Mouse (Mus musculus) hindlimb bud, embryonic 11.5 days (tissue): ENCODE results near the gene Brwd1.
A peak's percentile ranks its signal among the peaks of the same experiment; 100 is the strongest.
"Not testable (repeated sequence)": the region's sequence is repeated elsewhere in the genome, so short reads cannot be mapped to it uniquely, and the experiment has no call there.

Experiments
- DNase-seq: peaks from one replicate; pipeline ENCODE4 v3.0.0-alpha.2; 2012; ENCODE audit warnings: low read depth, low spot score; ENCODE audit errors: extremely low spot score

Brwd1 gene

GRCm38 (mm10) chr16:95990462-95991121 is 91.7 kb downstream of the Brwd1 start, which contains the start of gene Psmg1:
TSS of gene Psmg1 (minus strand) at chr16:95990960.
- DNase-seq: peak; percentile 79

GRCm38 (mm10) chr16:95984911-95985310 is 97.4 kb downstream of the Brwd1 start:
- no peak for DNase-seq

- no peak for DNase-seq
These were observed 98.7 kb downstream of the Brwd1 start for GRCm38 (mm10) chr16:95983601-95984000.

GRCm38 (mm10) chr16:95970841-95971240 is 111.5 kb downstream of the Brwd1 start:
- DNase-seq: no peak

- DNase-seq: no peak
These were observed 114.9 kb downstream of the Brwd1 start for GRCm38 (mm10) chr16:95967455-95967854.

DNA sequence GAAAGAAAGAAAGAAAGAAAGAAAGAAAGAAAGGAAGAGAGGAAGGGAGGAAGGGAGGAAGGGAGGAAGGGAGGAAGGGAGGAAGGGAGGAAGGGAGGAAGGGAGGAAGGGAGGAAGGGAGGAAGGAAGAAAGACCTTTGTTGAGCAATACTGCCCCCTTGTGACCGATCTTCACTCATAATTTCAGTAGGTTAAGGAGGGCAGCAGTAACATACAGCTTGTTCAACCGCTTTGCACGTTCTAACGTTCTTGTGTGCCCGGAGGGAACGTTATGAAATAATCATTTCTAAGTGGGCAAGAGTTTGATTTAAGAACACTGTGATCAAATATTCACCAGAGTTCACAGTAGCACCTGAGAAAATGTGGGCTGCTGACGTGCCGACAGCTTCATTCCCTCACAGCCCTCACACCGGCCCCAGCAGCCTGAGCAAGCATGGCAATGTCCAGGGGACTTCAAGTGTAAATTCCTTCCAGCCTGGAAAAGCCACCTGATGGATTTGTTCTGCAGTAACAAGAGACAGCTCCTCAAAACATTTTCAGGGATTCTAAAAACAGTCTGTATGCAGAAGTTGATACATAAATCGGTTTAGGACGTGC is 117.8 kb downstream of the Brwd1 start:
- peak; percentile 83 for DNase-seq

- DNase-seq: not testable (repeated sequence)
These were observed 120.8 kb downstream of the Brwd1 start for GRCm38 (mm10) chr16:95961484-95961883.

DNA sequence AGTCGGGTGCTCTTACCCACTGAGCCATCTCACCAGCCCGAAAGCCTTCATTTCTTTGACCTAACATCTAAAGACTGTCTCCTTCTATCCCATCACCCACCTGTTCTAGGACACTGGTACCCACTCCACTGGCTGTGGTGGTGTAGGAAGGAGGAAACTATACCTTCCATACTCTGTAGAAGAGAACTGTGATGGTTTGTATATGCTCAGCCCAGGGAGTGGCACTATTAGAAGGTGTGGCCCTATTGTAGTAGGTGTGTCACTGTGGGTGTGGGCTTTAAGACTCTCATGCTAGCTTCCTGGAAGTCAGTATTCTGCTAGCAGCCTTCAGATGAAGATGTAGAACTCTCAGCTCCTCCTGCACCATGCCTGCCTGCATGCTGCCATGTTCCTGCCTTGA is 121.6 kb downstream of the Brwd1 start:
- not testable (repeated sequence) for DNase-seq

DNA sequence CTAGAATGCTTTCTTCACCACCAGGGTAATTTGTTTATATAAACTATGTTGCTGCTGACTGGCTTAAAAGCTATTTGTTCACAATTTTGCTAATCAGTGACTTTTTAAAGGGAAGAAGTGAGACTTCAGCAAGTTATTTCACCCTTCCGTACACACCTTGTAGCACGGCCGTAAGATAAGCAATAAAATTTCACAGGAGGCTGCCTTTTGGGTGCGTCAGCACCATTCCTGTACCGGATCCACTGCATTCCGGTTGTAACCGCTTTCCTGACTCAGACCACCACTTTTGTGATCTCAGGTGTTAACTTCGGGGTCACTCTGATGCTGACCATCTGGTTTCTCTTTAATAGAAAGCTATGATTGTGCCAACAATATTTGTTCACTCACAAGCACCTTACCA is 124.2 kb downstream of the Brwd1 start:
- DNase-seq: no peak

DNA sequence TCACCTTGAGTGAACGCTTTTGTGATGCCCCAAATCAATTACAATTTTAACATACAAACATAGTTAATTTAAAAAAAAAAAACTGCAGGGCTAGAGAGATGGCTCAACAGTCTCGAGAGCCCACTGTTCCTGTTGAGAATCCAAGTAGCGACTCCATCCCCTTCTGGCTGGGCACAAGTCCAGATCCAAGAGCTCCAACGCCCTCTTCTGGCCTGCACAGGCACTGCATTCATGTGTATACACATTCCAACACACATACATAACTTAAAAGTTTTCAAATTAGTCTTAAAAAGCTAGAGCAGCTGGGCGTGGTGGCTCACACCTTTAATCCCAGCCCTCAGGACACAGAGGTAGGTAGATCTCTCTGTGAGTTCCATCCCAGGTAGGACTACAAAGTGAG is 125.7 kb downstream of the Brwd1 start:
- no peak for DNase-seq

- DNase-seq: no peak
These were observed 126.5 kb downstream of the Brwd1 start for GRCm38 (mm10) chr16:95955716-95956346.

GRCm38 (mm10) chr16:95954341-95954740 is 128.0 kb downstream of the Brwd1 start:
- no peak for DNase-seq

DNA sequence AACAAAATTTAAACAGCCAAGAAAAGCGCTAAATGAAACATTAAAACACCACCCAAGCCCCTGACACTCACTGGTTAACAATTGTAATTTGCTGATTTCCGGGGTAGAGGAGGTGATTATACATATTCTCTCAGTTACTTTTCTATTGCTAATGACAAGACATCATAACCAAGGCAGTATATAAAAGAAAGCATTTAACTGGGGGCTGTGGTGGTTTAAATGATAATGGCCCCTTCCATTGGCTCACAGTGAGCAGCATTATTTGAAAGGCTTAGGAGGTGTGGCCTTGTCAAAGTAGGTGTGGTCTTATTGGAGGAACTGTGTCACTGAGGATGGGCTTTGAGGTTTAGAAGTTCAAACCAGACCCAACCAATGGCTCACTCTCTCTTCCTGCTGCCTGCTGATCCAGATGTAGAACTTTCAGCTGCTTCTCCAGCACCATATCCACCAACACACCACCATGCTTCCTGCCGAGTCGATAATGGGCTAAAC is 129.1 kb downstream of the Brwd1 start:
- no peak for DNase-seq

- no peak for DNase-seq
These were observed 130.9 kb downstream of the Brwd1 start for GRCm38 (mm10) chr16:95951471-95951870.

DNA sequence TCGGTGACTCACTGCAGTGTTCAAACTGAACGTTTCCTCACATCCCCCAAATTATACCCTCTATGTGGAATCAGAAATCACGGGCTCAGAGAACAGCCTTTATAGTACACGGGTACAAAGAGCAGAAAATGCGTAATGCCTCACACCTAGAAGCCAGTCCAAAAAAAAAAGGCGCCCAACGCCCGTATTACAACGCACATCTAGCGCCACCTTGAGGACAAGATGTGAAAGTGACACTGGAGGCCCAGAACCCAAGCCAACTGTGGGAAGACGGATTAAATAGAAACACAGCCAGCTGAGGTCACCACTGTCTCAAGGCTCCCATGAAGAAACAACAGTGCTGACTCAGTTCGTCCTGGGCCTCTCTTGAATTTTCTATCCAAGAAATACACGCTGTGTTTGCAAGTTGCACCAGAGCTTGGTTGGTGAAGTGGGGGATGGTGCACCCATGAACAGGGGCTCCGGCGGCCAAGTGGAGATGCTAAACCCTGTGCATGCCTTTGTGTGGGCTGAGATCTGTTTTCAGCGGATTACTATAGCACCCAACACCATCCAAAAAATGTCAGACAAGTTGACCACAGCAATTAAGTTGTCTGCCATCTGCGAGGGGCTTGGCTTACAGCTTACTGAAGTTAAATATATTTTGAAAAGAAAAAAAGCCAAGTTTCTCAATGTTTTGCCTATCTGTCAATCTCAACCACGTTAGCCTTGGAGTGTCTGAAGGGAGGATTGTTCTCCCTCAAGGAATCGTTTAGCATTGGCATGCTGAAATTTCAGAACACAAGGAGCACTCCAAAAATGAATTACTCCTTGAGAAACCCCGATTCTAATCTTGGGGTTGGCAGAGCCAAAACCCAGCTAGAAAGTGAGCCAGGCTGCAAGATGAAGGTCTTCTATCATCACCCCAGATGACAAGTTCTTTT is 136.7 kb downstream of the Brwd1 start:
- peak; percentile 83 for DNase-seq

DNA sequence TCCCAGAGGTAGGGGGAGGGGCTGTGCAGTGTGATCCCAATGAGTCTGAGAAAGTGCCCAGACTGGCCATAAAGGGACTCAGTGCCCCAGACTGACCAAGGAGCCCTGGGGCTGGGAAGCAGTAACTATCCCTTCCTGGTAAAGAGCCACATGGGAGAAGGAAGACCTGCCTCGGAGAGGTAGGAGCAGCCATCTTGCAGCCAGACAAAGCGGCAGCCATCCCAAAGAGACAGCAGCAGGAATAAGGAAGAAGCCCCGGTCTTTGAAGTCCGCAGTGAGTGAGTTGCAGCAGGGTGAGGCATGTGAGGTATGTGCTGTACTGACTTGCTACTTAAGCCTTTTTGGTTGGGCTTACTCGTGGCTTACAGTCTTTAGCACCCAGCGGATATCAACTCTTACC is 139.1 kb downstream of the Brwd1 start:
- no peak for DNase-seq
